Mouse (Mus musculus) intestine, embryonic 16.5 days (tissue): ENCODE results near the gene Psmd9. TPM values are rescaled to one million over a fixed set of nuclear protein-coding genes. Genes with fewer than 3 reads are reported as not detected.

Experiments
- ATAC-seq: fragments of 200-750 bp; cut with Nextera tagmentation; 2 replicates; pipeline ENCODE4 v1.8.0; 2017; ENCODE audit warnings: moderate TSS enrichment, moderate library complexity
- H3K27ac ChIP-seq: fragments of 300-500 bp; sonication (generic); 2 replicates; pipeline ENCODE4 v1.5.1; 2014; ENCODE audit warnings: mild to moderate bottlenecking, low read length
- H3K27me3 ChIP-seq: fragments of 300-500 bp; sonication (generic); replicated peaks from 2 replicates; pipeline ENCODE4 v1.6.1; 2014; ENCODE audit warnings: low read length, control low read depth, mixed read lengths; ENCODE audit not compliant: control insufficient read depth, insufficient read depth
- H3K36me3 ChIP-seq: fragments of 300-500 bp; sonication (generic); 2 replicates; pipeline ENCODE4 v1.6.1; 2014; ENCODE audit warnings: low read length, control low read depth; ENCODE audit not compliant: control insufficient read depth, insufficient read depth
- H3K4me1 ChIP-seq: fragments of 300-500 bp; sonication (generic); 2 replicates; pipeline ENCODE4 v1.6.1; 2014; ENCODE audit warnings: low read length, control low read depth, mixed read lengths; ENCODE audit not compliant: control insufficient read depth, insufficient read depth
- H3K4me2 ChIP-seq: fragments of 300-500 bp; sonication (generic); 2 replicates; pipeline ENCODE4 v1.6.1; 2014; ENCODE audit warnings: low read depth, low read length, control low read depth
- H3K4me3 ChIP-seq: fragments of 300-500 bp; sonication (generic); 2 replicates; pipeline ENCODE4 v1.5.1; 2014; ENCODE audit warnings: mild to moderate bottlenecking, low read length
- H3K9ac ChIP-seq: fragments of 300-500 bp; sonication (generic); 2 replicates; pipeline ENCODE4 v1.6.1; 2014; ENCODE audit warnings: low read depth, low read length
- H3K9me3 ChIP-seq: fragments of 300-500 bp; sonication (generic); 2 replicates; pipeline ENCODE4 v1.6.1; 2016; ENCODE audit warnings: low read length, control low read depth; ENCODE audit not compliant: control insufficient read depth
- WGBS: fragments of 180-500 bp; shearing (Covaris S2); extraction: QIAGEN DNeasy Blood & Tissue Kit; methylation state at CpG from one replicate; pipeline ENCODE4 v1.1.7; 2014; 5-methylcytosine and 5-hydroxymethylcytosine counted together
- polyA plus RNA-seq: library from polyadenylated mRNA; unstranded; fragments of >200 nt; fragmentation: Nextera tagmentation; extraction: Ambion mirVana; gene quantifications from 2 replicates; pipeline ENCODE4 v1.2.1, GENCODE M21; 2015

Psmd9 gene
- polyA plus RNA-seq, 1 experiment from 2014 or later, result 66.3 TPM

DNA sequence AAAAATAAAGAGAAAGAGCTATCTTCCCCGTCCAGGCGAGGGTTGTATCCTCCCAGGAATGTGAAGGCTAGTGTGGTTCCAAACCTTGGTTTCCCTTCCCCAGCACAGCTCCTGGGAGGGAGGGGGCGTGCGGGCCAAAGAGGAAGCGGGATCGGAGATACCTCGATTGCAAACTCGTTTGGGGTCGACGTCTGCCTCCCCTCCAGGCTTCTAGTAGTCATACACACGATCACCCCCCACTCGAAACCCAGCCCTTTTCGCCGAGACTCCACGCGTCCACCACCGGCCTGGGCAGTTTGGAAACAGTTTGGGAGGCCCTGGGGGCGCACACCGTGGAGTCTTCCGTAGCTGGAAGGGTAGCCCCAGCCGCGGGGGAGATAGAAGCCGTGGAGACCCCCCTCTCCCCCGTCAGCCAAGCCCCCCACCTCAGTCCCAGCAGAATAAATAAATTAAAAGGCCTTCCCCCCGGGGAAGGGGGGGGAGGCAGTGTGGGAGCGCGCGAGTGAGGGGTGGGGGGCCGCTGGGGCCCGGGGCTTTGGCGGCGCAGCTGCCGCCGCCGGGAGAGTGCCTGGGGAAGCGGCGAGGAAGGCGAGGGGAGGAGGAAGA is 27.6 kb upstream of the Psmd9 start:
- no peak for ATAC-seq
- Histone ChIP-seq H3K4me3 (peak overlapping the region; percentile 88), H3K9me3 (no peaks in the 10 kb centered on the region), H3K27ac (peak overlapping the region; percentile 98), H3K9ac (peak overlapping the region; percentile 99), H3K4me1 (peaks cover 37% of the 10 kb centered on the region), H3K36me3 (no peaks in the 10 kb centered on the region), H3K27me3 (no peaks in the 10 kb centered on the region), H3K4me2 (peak overlapping the region; percentile 92)
- WGBS, result under 1% methylated on average over 32 of the region's 38 CpGs

DNA sequence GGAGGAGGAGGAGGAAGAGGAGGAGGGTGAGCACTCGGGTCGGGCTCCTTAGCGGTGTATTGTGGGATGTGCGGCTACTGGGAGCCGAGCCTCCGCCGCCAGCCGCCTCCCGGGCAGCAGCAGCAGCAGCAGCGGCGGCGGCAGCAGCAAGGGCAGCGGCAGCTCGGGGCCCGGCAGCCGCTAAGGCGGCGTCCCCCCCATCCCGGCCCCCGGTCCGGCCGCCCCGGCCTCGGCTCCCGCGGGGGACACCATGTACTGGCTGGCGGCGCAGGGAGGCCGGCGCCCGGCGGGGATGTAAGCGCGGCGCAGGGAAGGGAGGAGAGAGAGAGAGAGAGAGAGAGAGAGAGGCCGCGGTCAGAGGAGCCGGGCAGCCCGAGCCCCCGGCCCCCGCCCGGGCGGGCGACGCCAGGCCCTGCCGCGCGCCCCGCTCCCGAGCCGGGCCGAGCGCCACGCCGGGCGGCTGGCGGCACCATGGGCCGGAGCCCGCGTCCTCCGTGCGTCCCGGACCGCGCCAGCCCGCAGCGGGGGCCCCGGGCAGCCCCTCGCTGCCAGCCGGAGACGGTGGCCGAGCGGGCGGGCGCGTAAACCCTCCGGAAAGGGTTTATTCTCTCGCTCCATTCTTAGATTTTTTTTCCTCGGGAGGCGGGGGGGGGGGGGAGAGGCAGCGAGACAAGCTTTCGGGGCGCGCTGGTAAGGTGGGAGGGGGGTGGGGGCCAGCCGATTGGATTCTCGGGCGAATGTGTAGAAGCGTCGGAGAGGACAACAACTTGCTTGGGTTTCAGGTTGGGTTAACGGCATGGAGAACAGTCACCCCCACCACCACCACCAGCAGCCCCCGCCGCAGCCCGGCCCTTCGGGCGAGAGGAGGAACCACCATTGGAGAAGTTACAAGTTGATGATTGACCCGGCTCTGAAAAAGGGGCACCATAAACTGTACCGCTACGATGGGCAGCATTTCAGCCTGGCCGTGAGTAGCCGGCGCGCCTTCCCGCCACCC is 26.8 kb upstream of the Psmd9 start, which contains the start of gene Setd1b:
Gene Setd1b (plus strand): TSS at position 33 of the 997 bp plus-strand sequence.
- H3K4me2 ChIP-seq, result peak within 1 kb of the TSS; percentile 92
- no peaks in the 10 kb centered on the region for H3K9me3 ChIP-seq
- WGBS, result under 1% methylated on average over 94 of the region's 103 CpGs
- H3K27me3 ChIP-seq, result no peaks in the 10 kb centered on the region
- peak within 1 kb of the TSS; percentile 88 for H3K4me3 ChIP-seq
- H3K4me1 ChIP-seq, result peaks cover 29% of the 10 kb centered on the region
- peak within 1 kb of the TSS; percentile 99 for H3K9ac ChIP-seq
- no peak for ATAC-seq
- H3K36me3 ChIP-seq, result peaks cover 2% of the 10 kb centered on the region; the same call in 1 of the 2 replicates
- H3K27ac ChIP-seq, result peak within 1 kb of the TSS; percentile 98

DNA sequence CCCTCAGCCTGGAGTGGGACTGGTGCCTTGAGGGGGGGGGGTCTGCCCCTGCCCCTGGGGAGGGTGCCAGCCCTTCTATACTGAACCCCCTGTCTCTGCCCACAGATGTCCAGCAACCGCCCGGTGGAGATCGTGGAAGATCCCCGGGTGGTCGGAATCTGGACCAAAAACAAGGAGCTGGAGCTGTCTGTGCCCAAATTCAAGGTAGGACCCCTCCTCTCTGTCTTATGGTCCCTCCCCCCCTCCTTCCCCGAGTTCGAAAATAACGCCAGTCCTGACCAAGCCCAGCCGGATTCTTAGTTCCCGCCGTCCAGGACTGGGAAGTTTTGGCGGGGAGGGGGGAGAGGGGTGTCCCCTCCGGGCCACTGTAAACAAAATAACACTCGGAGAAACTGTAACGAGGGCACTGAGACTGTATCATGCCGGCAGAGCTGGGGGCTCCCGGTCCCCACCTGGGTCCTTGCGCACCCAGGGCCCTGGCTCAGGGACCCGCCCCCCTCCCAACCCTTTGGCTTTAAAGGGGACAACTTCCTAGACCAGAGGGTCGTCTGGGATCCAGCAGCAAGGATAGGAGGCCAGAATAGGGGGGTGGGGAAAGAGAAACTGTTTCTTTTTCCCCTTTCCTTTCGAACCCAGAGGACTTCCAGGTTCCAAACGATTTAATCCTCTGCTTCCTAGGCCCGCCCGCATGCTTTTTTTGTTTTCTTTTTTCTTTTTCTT is 25.8 kb upstream of the Psmd9 start:
- Histone ChIP-seq H3K4me2 (peak overlapping the region; percentile 92), H3K36me3 (peaks cover 11% of the 10 kb centered on the region), H3K9me3 (no peaks in the 10 kb centered on the region), H3K27me3 (no peaks in the 10 kb centered on the region), H3K4me1 (peaks cover 21% of the 10 kb centered on the region), H3K9ac (peak overlapping the region; percentile 99), H3K27ac (peak overlapping the region; percentile 98), H3K4me3 (peak overlapping the region; percentile 88)
- WGBS, result 1% methylated on average over 22 of the region's 24 CpGs
- no peak for ATAC-seq

DNA sequence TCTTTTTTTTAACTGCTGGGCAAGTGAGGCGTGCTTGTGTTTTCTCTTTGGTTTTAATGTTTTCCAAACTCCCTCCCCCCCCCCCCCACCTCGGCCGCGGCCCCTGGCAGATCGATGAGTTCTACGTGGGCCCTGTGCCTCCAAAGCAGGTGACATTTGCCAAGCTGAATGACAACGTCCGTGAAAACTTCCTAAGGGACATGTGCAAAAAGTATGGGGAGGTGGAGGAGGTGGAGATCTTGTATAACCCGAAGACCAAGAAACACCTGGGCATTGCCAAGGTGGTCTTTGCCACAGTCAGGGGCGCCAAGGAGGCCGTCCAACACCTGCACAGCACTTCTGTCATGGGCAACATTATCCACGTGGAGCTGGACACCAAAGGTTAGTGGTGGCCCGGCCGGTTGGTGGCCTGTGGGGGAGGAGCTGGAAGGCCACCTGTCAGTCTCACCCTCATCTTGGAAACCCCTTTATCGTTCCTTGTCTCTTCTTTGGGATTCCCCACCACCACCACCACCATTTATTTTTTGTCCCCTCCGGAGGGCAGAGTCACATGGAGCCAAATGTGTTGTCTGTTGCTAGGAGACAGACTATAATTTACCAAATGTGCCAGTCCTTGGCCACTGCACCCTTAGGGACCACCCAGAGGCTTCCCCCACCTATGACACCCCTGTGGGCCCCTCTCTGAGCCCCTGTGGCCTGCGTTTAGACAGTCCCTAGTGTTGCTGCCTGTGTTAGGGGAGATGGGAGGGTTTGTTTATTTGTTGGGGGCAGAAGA is 25.1 kb upstream of the Psmd9 start:
- peak overlapping the region; percentile 99 for H3K9ac ChIP-seq
- no peak for ATAC-seq
- peak overlapping the region; percentile 98; the same call in 1 of the 2 replicates for H3K27ac ChIP-seq

DNA sequence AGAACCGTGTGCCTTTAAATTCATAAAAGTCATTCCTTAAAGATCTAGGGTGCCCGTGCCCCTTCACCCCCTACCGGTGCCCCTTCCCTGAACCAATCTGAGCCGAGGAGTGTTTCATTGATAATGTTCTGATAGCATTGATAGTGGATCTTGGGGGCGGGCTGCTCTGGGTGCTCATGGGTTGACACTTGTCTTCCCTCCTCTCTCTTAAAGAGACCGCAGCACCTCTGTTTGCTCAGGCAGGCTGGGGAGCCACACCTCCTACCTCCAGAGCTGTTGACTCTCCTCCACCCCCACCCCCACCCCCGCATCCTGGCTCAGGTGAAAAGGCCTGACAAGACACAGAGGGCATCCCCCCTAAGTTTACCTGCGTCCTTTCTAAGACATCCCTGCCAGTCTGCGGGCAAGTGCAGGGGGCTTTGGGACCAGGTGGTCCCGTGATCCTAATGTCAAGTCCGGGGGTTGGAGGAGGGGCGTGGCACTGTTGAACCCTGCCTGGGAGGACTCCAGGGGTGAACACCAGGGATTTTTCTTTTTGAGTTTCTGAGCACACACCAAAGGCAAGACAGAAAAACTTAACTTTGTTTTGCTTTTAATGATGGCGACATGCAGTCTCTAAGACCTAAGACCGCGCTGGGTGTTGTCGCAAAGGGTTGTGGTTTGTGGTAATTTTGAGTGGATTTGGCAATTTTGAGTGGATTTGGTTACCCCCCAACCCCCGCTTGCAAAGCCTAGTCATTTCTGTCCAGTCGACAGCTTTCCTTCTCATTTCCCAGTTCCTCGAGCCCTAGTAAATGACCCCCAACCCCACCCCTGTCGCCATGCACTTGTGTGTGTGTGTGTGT is 24.2 kb upstream of the Psmd9 start:
- peaks cover 30% of the 10 kb centered on the region for H3K4me1 ChIP-seq
- ATAC-seq, result no peak
- 31% methylated on average over 20 of the region's 20 CpGs for WGBS
- H3K9me3 ChIP-seq, result no peaks in the 10 kb centered on the region
- H3K36me3 ChIP-seq, result peaks cover 13% of the 10 kb centered on the region
- H3K4me2 ChIP-seq, result peak overlapping the region; percentile 92
- peak overlapping the region; percentile 88 for H3K4me3 ChIP-seq
- peak overlapping the region; percentile 99 for H3K9ac ChIP-seq
- no peaks in the 10 kb centered on the region for H3K27me3 ChIP-seq
- no peak overlapping the region for H3K27ac ChIP-seq

More for the DNA sequence above, 25.1 kb upstream of the Psmd9 start:
- Histone ChIP-seq H3K4me3 (peak overlapping the region; percentile 88), H3K36me3 (peaks cover 13% of the 10 kb centered on the region), H3K4me2 (peak overlapping the region; percentile 92), H3K4me1 (peaks cover 24% of the 10 kb centered on the region), H3K27me3 (no peaks in the 10 kb centered on the region), H3K9me3 (no peaks in the 10 kb centered on the region)
- WGBS, result 4% methylated on average over 17 of the region's 17 CpGs

DNA sequence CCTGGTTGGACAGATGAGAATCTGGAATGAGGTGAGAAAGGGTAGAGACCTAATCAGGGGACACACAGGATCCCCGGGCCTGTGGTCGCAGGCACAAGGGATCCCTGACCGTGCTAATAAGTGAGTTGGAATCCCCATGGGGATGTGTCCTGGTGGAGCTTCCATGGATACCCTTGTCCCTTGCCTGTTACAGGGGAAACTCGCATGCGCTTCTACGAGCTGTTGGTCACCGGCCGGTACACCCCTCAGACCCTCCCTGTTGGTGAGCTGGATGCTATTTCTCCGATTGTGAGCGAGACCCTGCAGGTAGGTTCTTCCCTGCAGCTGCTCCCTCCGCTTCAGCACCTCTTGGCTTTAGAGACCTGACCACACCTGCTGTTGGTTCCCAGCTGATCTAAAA is 22.9 kb upstream of the Psmd9 start:
- Histone ChIP-seq H3K9me3 (no peaks in the 10 kb centered on the region), H3K4me2 (no peak overlapping the region), H3K4me1 (peaks cover 44% of the 10 kb centered on the region), H3K4me3 (no peak overlapping the region), H3K27ac (no peak overlapping the region), H3K9ac (no peak overlapping the region), H3K36me3 (peaks cover 13% of the 10 kb centered on the region), H3K27me3 (no peaks in the 10 kb centered on the region)
- ATAC-seq, result no peak
- 90% methylated on average over 11 of the region's 11 CpGs for WGBS

DNA sequence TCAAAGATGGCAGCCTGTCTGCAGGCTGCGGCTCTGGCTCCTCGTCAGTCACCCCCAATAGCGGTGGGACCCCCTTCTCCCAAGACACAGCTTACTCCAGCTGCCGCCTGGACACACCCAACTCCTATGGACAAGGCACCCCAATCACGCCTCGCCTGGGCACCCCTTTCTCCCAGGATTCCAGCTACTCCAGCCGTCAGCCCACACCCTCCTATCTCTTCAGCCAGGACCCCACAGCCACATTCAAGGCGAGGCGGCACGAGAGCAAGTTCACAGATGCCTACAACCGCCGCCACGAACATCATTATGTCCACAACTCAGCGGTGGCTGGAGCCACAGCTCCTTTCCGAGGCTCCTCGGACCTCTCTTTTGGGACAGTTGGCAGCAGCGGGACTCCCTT is 21.6 kb upstream of the Psmd9 start:
- H3K4me2 ChIP-seq, result no peak overlapping the region

DNA sequence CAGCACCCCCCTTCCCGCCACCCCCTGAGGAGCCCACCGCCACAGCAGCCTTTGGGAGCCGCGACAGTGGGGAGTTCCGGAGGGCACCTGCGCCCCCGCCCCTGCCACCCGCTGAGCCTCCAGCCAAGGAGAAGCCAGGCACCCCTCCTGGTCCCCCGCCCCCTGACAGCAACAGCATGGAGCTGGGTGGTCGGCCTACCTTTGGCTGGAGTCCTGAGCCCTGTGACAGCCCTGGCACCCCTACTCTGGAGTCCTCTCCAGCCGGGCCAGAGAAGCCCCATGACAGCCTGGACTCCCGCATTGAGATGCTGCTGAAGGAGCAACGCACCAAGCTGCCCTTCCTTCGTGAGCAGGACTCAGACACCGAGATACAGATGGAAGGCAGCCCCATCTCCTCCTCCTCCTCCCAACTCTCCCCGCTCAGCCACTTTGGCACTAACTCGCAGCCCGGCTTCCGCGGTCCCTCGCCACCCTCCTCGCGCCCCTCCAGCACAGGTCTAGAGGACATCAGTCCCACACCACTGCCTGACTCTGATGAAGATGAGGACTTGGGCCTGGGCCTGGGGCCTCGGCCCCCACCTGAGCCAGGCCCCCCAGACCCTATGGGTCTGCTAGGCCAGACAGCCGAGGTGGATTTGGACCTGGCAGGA is 21.0 kb upstream of the Psmd9 start:
- WGBS, result 84% methylated on average over 25 of the region's 25 CpGs
- no peak for ATAC-seq
- 0 out of 2 replicates have a peak overlapping the region, but pooled peaks have one; percentile 9 for H3K9ac ChIP-seq
- H3K9me3 ChIP-seq, result no peaks in the 10 kb centered on the region
- H3K27me3 ChIP-seq, result no peaks in the 10 kb centered on the region
- no peak overlapping the region for H3K4me2 ChIP-seq
- H3K36me3 ChIP-seq, result peaks cover 25% of the 10 kb centered on the region
- H3K4me3 ChIP-seq, result no peak overlapping the region
- no peak overlapping the region for H3K27ac ChIP-seq
- peaks cover 45% of the 10 kb centered on the region for H3K4me1 ChIP-seq

More for the DNA sequence above, 21.6 kb upstream of the Psmd9 start:
- H3K27me3 ChIP-seq, result no peaks in the 10 kb centered on the region
- no peak overlapping the region for H3K4me3 ChIP-seq
- H3K4me1 ChIP-seq, result peaks cover 45% of the 10 kb centered on the region
- no peaks in the 10 kb centered on the region for H3K9me3 ChIP-seq
- WGBS, result 83% methylated on average over 17 of the region's 17 CpGs
- ATAC-seq, result no peak
- H3K27ac ChIP-seq, result no peak overlapping the region
- H3K9ac ChIP-seq, result no peak overlapping the region
- peaks cover 19% of the 10 kb centered on the region for H3K36me3 ChIP-seq
